Mouse (Mus musculus): ENCODE data around the gene Ngef.
A peak's percentile ranks its signal among the peaks of the same experiment; 100 is the strongest.
"Not testable (repeated sequence)": the region's sequence is repeated elsewhere in the genome, so short reads cannot be mapped to it uniquely, and the experiment has no call there.

Gene Ngef

DNA sequence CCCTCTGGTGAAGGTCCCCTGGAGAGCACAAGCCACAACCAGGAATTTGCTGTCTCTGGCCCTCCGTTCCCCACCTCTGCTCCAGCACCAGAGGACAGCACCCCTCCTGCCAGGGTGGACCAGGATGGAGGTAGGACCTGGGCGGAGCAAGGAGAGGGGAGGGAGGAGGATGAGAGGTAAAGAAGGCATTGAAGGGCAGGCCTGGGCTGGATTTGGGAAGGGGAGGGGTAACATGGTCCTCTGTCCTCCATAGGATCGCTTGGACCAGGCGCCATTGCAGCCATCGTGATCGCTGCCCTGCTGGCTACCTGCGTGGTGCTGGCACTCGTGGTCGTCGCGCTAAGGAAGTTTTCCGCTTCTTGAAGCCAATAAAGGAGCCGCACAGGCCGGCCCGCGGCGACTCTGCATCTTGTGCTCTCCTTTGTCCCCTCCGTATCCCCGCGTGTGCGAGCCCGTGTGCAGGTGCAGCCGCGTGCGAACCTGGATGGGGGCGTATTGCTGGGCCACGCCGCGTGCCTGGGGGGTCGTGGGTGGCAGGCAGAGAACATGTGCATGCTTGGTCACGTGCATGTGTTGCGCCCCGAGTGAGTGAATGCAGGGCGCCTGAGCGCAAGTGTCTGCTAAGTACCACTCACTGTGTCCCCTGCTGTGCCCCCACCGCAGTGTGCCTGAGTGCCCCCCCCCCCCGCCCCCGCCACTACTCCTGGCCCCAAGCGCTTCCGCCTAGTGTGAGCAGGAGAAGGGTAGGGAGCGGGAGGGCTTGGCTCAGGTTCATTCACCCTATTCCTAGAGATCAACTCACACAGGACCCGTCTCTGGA is 98.4 kb downstream of the Ngef start:
- peak; percentile 19 for DNase-seq (ENCODE audit: low read depth, low spot score)

DNA sequence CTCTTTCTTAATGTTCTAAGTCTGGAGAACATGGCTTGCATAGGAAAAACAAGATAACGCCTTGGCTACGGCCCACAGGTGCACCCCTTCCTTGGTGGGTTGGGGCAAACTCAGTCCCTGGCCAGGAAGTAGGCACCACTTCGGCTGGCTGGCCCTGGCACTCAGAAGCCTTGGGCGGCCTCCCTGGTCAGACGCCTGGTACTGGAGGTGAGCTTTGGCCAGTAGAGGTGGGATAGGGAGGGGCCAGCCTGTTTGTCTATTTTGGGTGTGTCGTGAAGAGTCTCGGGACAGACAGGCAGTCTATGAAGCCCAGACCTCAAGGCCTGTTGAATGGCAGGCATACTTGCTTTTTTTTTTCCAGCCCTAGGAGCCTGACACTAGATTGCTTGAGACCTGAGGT is 101.1 kb downstream of the Ngef start:
- DNase-seq (ENCODE audit: low read depth, low spot score) = no peak

DNA sequence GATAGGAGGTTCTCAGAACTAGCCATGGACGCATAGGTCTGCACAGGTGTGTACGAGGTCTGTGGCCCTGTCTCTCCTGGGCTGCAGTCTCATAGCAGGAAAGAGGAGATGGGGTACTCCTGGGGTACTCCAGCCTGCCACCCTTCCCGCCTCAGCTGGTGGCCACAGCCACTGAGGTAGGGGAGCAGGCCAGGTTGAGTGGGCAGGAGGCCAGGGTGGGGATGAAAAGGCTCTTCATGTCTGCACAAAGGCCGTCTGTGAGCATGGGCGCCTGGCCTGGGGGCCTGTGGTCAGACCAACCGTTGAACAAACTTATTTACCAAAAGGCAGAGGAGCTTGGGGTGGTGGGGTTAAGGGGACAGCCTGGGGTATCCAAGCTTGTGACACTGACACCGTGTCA is 101.8 kb downstream of the Ngef start:
- no peak for DNase-seq (ENCODE audit: low read depth, low spot score)

DNA sequence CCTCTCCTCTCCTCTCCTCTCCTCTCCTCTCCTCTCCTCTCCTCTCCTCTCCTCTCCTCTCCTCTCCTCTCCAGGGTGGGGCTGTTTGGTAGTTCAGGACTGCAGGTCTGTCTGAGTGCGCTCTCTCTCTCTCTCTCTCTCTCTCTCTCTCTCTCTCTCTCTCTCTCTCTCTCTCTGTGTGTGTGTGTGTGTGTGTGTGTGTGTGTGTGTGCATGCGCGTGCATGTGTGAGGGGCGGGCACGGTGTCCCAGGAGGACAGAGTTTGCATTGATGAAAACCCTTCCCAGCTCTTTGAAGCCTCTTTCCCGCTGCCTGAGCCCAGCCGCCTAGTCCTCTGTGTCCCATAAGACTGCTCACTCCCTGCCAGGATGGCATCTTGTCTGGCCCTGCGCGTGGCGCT is 103.7 kb downstream of the Ngef start, which contains the start of gene Snorc:
Gene Snorc (plus strand): TSS at position 301 of the 400 bp plus-strand sequence.
- DNase-seq (ENCODE audit: low read depth, low spot score) = not testable (repeated sequence)

DNA sequence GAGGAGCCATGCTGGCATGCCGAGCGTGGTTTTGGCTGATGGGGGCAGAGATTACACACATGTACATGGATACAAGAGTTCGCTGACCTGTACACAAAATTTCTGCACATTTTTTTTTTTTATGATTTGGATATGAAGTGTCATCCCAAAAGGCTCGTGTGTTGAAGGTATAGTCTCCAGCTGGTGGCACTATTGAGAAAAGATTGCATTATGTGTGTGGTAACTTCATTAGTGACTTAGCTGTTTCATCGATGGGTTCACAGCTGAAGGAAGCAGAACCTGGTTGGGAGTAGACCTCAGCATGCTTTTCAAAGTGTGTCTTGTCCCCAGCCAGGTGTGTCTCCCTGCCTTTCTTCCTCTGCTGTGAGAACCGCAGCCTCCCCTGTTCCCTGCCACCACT is 105.3 kb downstream of the Ngef start:
- DNase-seq (ENCODE audit: low read depth, low spot score) = no peak

DNA sequence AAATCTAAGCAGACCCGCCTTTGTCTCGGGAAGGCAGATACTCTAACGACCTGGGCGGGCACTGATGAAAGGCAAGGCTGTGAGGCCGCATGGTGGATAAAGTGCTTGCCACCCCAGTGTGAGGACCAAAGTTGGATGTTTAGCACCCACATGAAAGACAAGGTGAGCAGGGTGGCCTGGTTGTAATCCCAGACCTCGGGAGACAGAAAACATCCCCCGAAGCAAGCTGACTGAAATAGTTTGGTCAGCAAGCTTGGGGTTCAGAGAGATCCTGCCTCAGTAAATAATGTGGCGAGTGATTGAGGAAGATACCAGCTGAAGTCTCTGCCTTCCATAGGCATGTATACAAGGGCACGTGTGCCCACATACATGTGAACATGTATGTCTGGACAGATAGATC is 106.2 kb downstream of the Ngef start:
- no peak for DNase-seq (ENCODE audit: low read depth, low spot score)

DNA sequence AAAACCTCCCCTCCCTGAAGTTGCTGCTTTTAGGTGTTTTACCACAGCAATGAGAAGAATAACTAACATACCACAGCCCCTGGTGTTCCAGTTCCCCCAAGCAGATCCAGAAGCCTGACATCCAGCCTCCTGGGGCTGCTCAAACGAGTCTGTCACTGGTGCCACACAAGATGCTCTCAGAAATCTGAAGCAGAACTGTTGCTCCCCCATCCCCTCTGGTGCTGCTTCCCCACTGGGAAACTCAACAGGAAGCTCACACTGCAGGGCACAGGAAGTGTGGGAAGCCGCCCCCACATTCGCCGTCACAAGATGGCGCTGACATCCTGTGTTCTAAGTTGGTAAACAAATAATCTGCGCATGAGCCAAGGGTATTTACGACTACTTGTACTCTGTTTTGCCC is 113.8 kb downstream of the Ngef start:
- DNase-seq (ENCODE audit: low read depth, low spot score) = peak; percentile 21

DNA sequence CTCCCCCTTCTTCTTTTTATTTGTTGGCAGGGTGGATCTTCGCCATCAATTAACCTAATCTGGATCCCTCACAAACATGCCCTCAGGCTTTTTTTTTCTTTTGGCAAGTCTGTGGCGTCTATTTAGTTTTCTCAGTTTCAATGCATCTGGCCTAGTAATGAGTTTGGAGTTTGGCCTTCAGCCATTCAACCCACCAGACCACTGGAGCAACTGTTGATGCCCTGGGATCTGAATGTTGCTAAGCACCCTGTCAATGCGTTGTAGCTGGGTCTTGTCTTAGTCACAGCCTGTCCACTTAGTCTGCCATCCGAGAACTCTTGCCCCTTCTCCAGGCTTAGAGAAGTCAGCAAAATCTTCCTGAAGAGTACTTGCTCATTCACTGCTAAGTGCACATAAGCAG is 115.6 kb downstream of the Ngef start:
- DNase-seq (ENCODE audit: low read depth, low spot score) = no peak

DNA sequence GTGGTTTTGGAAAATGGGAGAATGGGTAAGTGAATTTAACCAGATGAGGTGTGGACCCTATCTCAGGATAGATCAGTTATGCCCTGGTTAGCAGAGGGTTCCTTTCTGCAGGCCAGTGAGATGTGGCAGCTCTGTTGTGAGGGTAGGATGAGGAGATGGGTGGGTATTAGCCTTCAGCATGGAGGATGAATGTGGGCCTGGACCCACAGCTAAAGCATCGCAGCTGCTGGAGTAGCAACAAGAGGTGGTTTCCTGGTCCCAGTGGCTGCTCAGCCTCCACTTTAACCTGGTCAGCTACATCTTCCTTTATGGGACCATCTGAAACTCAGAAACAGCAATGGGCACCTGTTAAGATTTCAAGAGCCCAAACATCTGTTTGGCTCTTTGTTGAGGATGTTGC is 117.2 kb downstream of the Ngef start:
- no peak for DNase-seq (ENCODE audit: low read depth, low spot score)

DNA sequence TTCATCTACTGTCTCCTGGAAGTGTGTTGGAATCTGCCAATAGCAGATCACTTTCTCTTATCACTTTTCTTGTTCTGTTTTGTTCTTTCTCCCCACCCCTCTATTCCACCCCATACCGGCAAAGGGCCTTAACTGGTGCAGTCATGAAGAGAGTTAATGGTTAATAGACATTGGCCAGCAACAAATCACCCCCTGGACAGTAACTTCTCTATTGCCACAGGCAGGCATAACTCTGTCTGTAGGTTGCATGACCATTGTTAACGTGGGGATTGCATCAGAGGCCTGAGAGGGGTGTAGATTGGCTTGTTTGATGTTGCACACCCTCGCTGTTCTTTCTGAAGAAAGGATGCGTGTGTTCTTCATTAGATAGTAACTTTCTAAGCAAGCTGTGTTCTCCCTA is 124.2 kb downstream of the Ngef start:
- DNase-seq (ENCODE audit: low read depth, low spot score) = no peak

DNA sequence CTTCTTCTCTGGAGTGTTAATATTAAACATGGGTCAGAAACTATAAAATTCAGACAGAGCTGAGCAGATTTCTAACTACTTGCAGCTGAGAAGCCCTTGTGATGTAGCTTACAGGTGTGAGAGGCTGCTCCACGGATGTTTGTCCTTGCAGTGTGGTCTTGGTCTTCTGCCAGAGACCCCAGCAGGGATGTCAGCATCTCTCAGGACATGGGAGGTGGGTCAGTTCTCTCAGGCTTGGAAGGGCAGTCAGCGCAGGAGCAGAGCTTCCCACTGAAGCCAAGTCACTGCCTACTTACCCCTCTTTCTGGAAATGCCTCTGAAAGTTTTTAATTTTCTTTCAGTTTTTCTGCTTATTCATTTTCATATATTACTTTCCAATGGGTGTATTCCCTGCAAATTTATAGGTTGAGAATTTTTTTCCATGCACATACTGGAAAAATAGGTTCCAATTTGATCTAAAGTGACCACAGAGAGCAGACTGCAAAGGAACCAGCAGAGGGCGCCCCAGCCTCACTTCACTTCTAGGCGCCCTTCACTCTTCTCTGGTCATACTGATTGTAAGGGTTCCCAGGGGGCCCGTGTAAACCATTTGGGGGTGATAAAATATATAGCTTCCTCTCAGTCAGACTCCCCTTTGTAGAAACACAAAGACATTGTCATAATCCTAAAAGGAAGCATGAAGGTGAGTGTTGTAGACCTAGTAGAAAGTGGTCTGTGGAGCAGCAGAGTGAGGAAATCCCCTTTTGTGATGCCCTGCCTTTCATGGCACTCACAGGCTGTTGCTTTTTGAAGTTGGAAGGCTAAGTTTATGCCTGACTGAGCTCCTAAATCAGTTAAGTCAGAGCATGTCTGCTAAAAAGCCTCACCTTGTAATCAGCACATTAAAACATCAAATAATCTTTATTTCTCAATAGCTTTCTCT is 126.2 kb downstream of the Ngef start:
- peak; percentile 53 for DNase-seq (ENCODE audit: low read depth, low spot score)

DNA sequence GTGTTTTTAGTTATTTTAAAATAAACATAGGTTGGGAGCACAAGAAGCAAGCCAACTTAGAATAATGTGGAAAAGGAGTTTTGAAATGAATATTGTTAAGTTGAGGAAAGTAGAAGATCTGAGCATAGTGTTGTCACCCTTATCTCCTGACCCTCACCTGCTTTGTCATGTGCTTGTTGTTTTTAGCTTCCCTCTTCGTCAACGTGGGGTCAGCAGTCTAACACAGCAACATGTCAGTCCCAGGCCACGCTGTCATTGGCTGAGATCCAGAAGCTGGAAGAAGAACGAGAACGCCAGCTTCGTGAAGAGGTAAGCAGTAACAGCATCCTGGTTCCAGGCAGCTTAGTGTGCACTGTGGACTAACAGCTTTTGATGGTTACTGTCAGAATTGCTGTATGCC is 137.1 kb downstream of the Ngef start:
- DNase-seq (ENCODE audit: low read depth, low spot score) = no peak

DNA sequence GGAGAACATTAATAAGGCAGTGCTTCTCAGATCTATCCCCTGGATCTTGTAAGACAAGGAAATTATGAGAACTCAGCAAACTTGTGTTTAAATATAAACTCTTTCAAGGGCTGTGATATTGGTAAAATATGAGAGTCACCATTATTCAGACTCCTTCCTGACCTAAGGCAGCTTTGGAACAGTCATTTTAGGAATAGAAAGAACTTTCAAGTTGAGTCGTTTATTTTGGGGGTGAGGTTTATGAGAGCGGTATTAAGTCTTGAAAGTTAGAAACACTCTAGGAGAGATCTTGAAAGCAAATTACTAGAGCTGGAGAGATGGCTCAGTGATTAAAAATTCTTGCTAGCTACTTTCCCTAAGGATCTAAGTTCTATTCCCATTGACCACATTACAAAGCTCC is 138.5 kb downstream of the Ngef start:
- no peak for DNase-seq (ENCODE audit: low read depth, low spot score)

Measured in R1 (cell line).